ENCODE assay signal across 10 mouse cellular contexts in genomic region chr2:167417694-167418093, GRCm38 (mm10). TPM values are rescaled to one million over a fixed set of nuclear protein-coding genes. Genes with fewer than 3 reads are reported as not detected.
DNase-seq lines count a peak whose midpoint lies in the region; ATAC-seq lines count a peak whose summit lies in the region.
"Had no signal": no experiment of that assay in that cellular context is flagged by ENCODE, and none has a peak within 500 bp of the region (broad histone marks: within the 10 kb centered on the region; RNA-seq: fewer than 3 reads in every experiment).

No protein-coding gene starts in this region.

- peak; percentile 72 for DNase-seq in kidney, adult 11 months
- DNase-seq in NIH3T3 (ENCODE audit: low read depth): peak; percentile 87
- peak; percentile 60 to 77 for DNase-seq in cerebellum, postnatal 4 days (ENCODE audit: low spot score in 2 of 2)
- peak; percentile 34 for DNase-seq in heart, postnatal 25 days (ENCODE audit: low spot score)
- DNase-seq in liver, embryonic 13.5 days: peak; percentile 44
- peak; percentile 36 to 39 for DNase-seq in right cerebral cortex, postnatal 36 days (ENCODE audit: low spot score in 2 of 2)

- 33% methylated on average over 4 of the region's 4 CpGs for WGBS in kidney, embryonic 16.5 days
- 20% methylated on average over 4 of the region's 4 CpGs for WGBS in liver, embryonic 13.5 days (ENCODE audit: insufficient replicate concordance)

- 0 out of 2 replicates have a peak, but pooled peaks cover 2% of the 10 kb centered on the region for H3K9me3 ChIP-seq in kidney, embryonic 16.5 days (ENCODE audit: low read length)
- H3K9me3 ChIP-seq in liver, embryonic 13.5 days (replicated peaks): no peaks in the 10 kb centered on the region

- no peak overlapping the region for H3K27ac ChIP-seq in kidney, embryonic 16.5 days (ENCODE audit: low read length)
- H3K27ac ChIP-seq in liver, embryonic 13.5 days: no peak overlapping the region
- H3K27ac ChIP-seq: embryonic facial prominence, embryonic 15.5 days had no signal

- no peak overlapping the region for H3K4me3 ChIP-seq in kidney, embryonic 16.5 days (ENCODE audit: low read length)
- H3K4me3 ChIP-seq in liver, embryonic 13.5 days (replicated peaks): no peak overlapping the region
- H3K4me3 ChIP-seq: embryonic facial prominence, embryonic 15.5 days; megakaryocyte, embryonic 14.5 days had no signal

- ATAC-seq in kidney, embryonic 16.5 days (ENCODE audit: low FRiP score, low TSS enrichment): no peak
- no peak for ATAC-seq in liver, embryonic 13.5 days (ENCODE audit: low read depth)
- ATAC-seq in erythroid progenitor cell, adult 5-6 weeks (replicated peaks; ENCODE audit: low FRiP score, poor library complexity, severe bottlenecking): no peak

- no peaks in the 10 kb centered on the region for H3K27me3 ChIP-seq in kidney, embryonic 16.5 days (ENCODE audit: insufficient read depth, low read length)
- no peaks in the 10 kb centered on the region for H3K27me3 ChIP-seq in liver, embryonic 13.5 days
- H3K27me3 ChIP-seq: embryonic facial prominence, embryonic 15.5 days had no signal

- no peak overlapping the region for H3K4me2 ChIP-seq in kidney, embryonic 16.5 days (replicated peaks; ENCODE audit: low read depth, low read length)
- no peak overlapping the region for H3K4me2 ChIP-seq in liver, embryonic 13.5 days
- H3K4me2 ChIP-seq: embryonic facial prominence, embryonic 15.5 days had no signal

- no peak overlapping the region for H3K9ac ChIP-seq in kidney, embryonic 16.5 days (replicated peaks; ENCODE audit: low read length)
- H3K9ac ChIP-seq in liver, embryonic 13.5 days: no peak overlapping the region
- H3K9ac ChIP-seq: embryonic facial prominence, embryonic 15.5 days had no signal

- intact Hi-C loops in heart, postnatal 25 days (cut with DNase I): loop anchor here (1.0 to 5.0 kb wide), 3 partner anchors 70 to 195 kb away; partner anchors contain the start of gene B4galt5

- H3K4me1 ChIP-seq in kidney, embryonic 16.5 days (ENCODE audit: insufficient read depth, low read length): peaks cover 15% of the 10 kb centered on the region
- H3K4me1 ChIP-seq in liver, embryonic 13.5 days (replicated peaks): peaks cover 35% of the 10 kb centered on the region

- no peaks in the 10 kb centered on the region for H3K36me3 ChIP-seq in kidney, embryonic 16.5 days (ENCODE audit: insufficient read depth, low read length)
- H3K36me3 ChIP-seq in liver, embryonic 13.5 days: no peaks in the 10 kb centered on the region
- H3K36me3 ChIP-seq: embryonic facial prominence, embryonic 15.5 days had no signal

RNA-seq across cellular contexts. Expression of gene Slc9a8, which starts 3.8 kb away (rescaled TPM):
- 20.7 and 25.7 TPM in 2 replicates for polyA plus RNA-seq in kidney, embryonic 16.5 days (2015; fragmentation: Nextera tagmentation; extraction: Ambion mirVana)
- total RNA-seq in heart, postnatal 25 days (2021): 10 to 100 TPM; 21.8 to 23.9 TPM
- polyA plus RNA-seq in liver, embryonic 13.5 days (2015; fragmentation: Nextera tagmentation; extraction: Ambion mirVana): 12.0 and 13.4 TPM in 2 replicates
- total RNA-seq in erythroid progenitor cell, adult 5-6 weeks (2015; ENCODE audit: low replicate concordance): 49.0 and 56.6 TPM in 2 replicates
- total RNA-seq in erythroid progenitor cell, adult 5-6 weeks (2017; ENCODE audit: low replicate concordance): 37.7 and 38.0 TPM in 2 replicates

Comparison
In these comparisons a context has a peak if more than half of its experiments do, and no peak if none do; other contexts are left out.
1. DNase-seq: peak in every context shown above with its lines; median percentile 87 in NIH3T3; 72 in kidney, adult 11 months; 68 in cerebellum, postnatal 4 days; 44 in liver, embryonic 13.5 days; 38 in right cerebral cortex, postnatal 36 days; 34 in heart, postnatal 25 days.